Mouse (Mus musculus) embryo, embryonic 11.5 days (tissue): ENCODE measurements around the gene Odc1.
"Not testable (repeated sequence)": the region's sequence is repeated elsewhere in the genome, so short reads cannot be mapped to it uniquely, and the experiment has no call there.

ENCODE experiments used
- DNase-seq: peaks from one replicate; pipeline ENCODE4 v3.0.0-alpha.2; 2012; ENCODE audit warnings: low read depth, low spot score

The Odc1 gene

GRCm38 (mm10) chr12:17544209-17545106 is at the start of gene Odc1:
Gene Odc1 (plus strand): TSS chr12:17544794.
- peak; percentile 96 for DNase-seq

- no peak for DNase-seq
Observed at GRCm38 (mm10) chr12:17494809-17495208, 49.8 kb upstream of the Odc1 start.

DNA sequence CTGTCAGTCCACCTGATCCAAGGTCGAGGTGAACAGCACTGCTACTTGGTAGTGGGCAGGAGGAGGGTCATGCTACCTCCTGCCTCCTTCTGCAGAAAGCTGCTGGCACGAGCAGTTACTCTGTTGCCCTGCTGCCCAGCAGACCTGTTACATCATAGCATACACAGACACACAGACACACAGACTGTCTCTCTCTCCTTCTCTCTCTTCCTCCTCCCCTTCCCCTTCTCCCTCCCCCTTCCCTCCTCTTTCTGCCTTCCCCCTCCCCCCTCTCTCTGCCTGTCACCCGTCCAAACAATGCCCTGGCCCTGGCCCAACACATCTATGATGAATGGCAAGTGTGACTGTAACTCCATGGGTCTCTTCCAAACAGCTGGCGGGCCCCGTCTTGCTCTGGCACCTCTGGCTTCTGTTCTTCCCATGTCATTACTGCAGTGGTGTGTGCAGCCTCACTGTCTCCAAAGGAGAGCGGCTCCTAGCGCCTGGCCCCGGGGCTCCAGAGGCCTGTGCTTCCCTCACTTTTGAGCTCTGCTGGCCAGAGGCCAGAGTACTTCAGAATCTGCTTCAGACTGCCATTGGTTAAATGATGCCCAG is 48.6 kb upstream of the Odc1 start:
- no peak for DNase-seq

GRCm38 (mm10) chr12:17505620-17506074 is 38.9 kb upstream of the Odc1 start:
- no peak for DNase-seq

GRCm38 (mm10) chr12:17506117-17506993 is 38.2 kb upstream of the Odc1 start:
- DNase-seq, result no peak

- no peak for DNase-seq
Observed at GRCm38 (mm10) chr12:17506994-17507542, 37.5 kb upstream of the Odc1 start.

GRCm38 (mm10) chr12:17509310-17509709 is 35.3 kb upstream of the Odc1 start:
- no peak for DNase-seq

DNA sequence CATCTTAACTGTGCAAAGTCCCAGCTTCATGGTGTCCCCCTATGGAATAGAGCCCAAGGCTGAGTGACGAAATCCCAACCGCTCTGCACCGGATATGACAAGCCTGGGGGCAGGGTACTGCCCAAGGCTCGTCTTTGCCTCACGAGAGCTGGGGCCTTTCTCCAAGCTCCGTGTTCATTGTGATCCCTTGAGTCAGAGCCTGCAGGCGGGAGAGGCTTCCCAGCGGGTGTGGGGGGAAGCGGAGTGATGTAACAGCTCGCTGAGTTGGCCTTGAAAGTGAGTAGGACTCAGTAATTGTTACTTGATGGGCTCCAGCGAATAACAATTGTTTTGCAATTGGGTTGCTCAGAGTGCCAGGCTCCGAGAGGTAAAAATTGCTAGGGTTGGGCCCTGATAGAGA is 34.4 kb upstream of the Odc1 start:
- DNase-seq, result no peak

GRCm38 (mm10) chr12:17511019-17511418 is 33.6 kb upstream of the Odc1 start:
- DNase-seq, result no peak

DNA sequence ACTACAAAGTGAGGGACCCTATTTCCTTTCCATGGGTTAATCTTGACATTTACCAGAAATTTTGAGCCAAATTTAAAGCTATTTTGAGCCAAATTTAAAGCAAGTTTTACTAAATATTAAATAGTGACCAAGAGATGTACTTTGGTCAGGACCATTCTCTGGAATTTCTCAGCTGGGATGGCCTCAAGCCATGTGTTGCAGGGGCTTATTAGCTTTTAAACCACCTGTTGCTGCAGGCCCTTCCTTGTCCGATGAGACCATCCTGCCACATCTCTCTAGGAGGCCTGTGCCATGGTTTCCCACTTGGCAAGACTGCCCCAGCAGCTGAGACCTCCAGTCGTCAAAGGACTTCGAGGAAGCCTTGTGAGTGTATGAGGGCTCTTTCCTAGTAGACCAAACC is 15.4 kb upstream of the Odc1 start:
- no peak for DNase-seq

GRCm38 (mm10) chr12:17529726-17530125 is 14.9 kb upstream of the Odc1 start:
- no peak for DNase-seq

GRCm38 (mm10) chr12:17530825-17531224 is 13.8 kb upstream of the Odc1 start:
- DNase-seq, result no peak

DNA sequence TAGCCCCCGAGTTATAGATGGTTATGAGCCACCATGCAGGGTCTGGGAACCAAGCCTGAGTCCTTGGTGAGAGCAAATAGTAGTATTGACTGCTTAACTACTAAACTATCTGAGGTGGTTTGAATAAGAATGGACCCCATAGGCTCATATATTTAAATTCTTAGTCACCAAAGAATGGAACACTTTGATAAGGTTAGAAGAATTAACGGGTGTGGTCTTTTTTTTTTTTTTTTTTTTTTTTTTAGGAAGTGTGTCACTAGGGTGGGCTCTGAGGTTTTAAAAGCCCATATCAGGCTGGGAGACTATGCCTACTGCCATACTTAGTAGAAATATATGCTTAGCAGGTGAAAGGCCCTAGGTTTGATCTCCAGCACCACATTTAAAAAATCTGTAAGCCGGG is 8.4 kb upstream of the Odc1 start:
- DNase-seq, result no peak

DNA sequence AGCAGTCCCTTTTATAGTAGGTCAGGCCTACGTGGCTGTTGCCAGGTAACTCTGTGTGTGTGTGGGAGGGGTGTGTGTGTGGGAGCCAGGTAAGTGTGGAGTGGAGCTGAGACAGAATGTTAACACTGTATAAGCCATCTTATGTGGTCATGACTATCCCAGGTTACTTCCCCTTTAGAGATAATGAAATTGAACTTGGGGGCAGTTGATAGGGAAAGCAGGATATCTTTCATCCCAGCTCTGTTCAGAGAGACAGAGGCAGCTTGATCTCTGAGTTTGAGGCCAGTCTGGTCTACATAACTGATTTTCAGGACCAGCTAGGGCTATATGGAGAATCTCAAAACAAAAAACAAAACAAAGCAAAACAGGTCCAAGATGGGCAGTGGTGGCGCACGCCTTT is 7.4 kb upstream of the Odc1 start:
- DNase-seq, result no peak

DNA sequence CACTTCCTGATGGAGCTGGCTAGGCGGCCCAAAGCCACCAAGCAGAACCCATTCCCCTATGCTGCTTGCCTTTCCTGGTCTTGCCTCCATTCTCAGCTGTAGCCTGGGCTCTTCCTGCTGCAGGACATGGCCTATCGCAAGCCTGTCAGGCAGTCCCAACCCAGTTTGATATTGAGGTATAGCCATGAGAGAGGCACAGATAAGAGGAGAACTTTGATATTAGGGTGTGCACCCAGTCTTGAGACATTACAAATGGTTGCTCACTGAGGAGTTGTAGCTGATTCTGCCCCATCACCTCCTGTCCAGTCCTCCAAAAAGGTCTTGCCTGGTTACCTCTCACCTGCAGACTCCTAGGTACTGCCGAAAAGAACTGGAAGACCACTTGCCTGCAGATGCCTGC is 6.5 kb upstream of the Odc1 start:
- DNase-seq, result no peak

DNA sequence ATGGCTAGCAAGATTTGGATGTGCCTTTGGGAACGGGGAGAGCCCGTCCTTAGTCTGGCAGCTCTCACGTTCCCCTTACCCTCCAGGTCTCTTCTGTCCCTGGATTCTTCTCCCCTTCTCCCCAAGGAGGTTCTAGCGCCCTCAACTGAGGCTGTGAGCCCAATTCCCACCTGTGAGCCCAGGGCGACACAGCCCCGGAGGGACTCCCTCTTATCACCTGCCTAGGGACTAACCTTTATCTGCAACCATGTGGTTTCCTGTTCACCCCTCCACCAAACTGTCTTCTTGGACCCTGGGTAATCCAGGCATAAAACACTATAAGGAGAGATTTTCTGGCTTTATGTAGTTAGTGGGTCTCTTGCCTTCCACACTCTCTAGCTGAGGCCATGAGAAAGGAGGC is 5.6 kb upstream of the Odc1 start:
- DNase-seq, result no peak

DNA sequence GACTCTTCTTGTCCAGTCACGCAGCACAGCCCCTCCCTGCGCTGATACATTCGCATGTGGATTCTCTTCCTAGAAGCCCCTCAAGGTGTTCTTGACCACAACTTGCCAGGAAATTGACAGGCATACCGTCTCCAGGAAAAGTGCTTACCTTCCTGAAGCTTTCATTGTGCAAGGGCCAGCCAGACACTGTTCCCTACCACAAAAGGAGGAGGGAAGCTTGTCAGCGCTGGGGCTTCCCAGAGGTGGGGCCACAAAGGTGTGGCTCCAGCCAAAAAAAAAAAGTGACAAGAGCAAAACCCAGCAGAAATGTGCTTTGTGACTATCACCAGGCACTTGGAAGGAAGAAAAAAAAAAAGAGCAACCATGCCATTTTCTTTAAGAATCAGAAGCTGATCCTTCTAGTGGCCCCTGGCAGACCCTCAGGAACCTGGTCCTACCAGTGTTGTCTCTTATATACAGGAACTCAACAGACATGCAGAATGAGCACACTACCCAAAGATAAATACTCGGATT is 4.5 kb upstream of the Odc1 start:
- DNase-seq, result no peak

GRCm38 (mm10) chr12:17545107-17545571 is 545 bp downstream of the Odc1 start:
- no peak for DNase-seq

DNA sequence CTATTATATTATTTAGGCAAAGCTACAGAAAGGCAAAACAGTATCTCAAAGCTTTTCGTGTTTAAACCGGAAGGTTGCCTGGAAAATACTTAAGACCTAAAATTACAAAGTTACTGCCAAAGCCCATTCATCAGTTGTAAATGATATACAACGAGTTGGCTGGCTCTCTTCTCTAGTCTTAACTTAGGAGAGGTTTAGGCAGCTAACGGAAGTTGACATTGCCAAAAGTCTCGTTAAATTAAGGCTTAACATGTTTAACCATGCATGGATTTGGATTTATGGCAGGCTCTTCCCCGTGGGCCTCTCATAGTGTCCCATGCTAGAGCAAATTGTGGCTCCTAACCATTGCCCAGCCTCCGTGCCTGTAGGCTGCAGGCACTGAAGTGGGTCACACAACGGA is 1.3 kb downstream of the Odc1 start:
- DNase-seq, result no peak

DNA sequence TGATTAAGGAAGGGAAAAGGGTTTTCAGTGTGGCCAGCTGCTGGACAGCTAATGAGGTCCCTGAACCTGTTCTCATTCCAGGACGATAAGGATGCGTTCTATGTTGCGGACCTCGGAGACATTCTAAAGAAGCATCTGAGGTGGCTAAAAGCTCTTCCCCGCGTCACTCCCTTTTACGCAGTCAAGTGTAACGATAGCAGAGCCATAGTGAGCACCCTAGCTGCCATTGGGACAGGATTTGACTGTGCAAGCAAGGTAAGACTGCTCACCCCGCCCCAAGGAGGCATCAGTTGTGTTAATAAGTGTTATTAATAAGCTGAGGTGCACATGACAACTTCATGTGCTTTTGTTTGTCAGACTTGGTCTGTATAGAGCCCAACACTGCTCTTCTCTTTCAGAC is 3.0 kb downstream of the Odc1 start:
- not testable (repeated sequence) for DNase-seq

DNA sequence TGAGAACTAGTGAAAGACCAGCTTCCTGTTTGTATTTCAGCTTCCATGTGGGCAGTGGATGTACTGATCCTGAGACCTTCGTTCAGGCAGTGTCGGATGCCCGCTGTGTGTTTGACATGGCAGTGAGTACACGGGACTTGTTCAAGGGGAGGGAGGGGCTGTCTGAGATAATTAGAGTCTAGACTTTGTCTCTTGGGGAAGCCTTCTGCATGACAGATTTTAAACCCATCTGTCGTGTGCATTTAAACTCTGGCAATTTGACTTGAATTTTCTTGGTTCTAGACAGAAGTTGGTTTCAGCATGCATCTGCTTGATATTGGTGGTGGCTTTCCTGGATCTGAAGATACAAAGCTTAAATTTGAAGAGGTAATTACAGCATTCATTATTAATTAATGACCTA is 3.9 kb downstream of the Odc1 start:
- DNase-seq, result no peak
